Mouse (Mus musculus) embryo, embryonic 11.5 days (tissue): ENCODE results near the gene Hbq1b.
A peak's percentile ranks its signal among the peaks of the same experiment; 100 is the strongest.
"Not testable (repeated sequence)": the region's sequence is repeated elsewhere in the genome, so short reads cannot be mapped to it uniquely, and the experiment has no call there.

Experiments
- DNase-seq: peaks from one replicate; pipeline ENCODE4 v3.0.0-alpha.2; 2012; ENCODE audit warnings: low read depth, low spot score

Gene Hbq1b

DNA sequence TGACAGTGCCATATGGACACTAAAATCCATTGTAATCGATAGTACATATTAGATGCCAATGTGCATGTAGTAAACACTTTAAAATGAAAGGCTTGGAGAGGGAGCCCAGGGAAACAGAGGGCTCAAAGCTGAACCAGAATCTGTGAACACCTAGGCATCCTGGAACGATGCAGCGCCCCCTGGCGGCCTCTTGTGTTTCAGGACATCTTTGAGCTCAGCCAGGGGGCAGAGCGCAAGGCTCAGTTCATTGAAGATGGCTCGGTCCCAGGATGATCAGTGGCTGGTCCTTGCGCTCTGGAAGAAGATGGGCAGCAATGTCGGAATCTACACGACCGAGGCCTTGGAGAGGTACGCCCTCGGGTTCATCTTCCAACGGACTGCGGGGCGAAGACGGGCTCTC is 13.1 kb downstream of the Hbq1b start, which contains the start of gene Hbq1a:
TSS of gene Hbq1a (plus strand) at position 205 of the 400 bp plus-strand sequence.
- not testable (repeated sequence) for DNase-seq

DNA sequence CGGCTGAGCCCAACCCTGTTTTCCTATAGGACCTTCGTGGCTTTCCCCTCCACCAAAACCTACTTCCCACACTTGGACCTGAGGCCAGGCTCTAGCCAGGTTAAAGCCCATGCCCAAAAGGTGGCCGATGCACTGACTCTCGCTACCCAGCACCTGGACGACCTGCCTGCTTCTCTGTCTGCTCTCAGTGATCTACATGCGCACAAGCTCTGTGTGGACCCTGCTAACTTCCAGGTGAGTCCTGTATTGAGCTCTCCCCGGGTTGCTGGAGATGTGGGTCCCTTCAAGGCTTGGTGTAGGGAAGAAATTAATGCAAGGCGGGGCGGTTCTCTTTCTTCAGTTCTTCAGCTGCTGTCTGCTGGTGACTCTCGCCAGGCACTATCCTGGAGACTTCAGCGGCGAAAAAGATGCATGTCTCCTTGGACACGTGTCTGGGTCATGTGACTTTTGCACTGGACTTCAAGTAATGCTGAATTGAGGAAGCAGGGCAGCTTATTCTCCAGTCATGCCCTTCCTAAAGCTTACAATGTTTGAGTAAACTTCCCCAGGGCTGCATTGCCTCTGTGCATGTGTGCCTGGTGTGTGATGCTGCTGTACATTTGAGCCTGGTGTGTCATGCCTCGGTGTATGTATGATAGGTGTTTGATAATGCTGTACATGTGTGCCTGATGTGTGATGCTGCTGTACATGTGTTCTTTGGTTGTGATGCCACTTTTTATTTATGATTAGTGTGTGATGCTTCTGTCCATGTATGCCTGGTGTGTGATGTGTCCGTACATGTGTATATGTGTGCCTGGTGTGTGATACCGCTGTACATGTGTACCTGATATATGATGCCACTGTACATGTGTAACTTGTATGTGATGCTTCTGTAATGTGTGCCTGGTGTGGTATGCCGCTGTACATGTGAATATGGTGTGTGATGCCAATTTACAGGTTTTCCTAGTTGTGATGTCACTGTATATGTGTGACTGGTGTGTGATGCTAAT is 13.8 kb downstream of the Hbq1b start:
- DNase-seq = no peak

DNA sequence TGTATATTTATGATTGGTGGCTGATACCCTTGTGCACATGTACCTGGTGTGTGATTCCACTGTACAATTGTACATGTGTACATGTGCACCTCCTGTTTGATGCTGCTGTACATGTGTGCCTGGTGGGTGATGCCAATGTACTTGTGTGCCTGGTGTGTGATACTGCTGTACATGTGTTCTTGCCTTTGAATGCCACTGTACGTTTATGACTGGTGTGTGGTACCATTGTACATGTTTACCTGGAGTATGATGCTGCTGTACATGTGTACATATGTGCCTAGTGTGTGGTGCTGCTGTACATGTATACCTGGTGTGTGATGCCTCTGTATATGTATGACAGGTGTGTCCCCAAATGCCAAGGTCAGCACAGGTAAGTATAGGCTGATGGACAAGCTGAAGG is 14.7 kb downstream of the Hbq1b start:
- DNase-seq = no peak

DNA sequence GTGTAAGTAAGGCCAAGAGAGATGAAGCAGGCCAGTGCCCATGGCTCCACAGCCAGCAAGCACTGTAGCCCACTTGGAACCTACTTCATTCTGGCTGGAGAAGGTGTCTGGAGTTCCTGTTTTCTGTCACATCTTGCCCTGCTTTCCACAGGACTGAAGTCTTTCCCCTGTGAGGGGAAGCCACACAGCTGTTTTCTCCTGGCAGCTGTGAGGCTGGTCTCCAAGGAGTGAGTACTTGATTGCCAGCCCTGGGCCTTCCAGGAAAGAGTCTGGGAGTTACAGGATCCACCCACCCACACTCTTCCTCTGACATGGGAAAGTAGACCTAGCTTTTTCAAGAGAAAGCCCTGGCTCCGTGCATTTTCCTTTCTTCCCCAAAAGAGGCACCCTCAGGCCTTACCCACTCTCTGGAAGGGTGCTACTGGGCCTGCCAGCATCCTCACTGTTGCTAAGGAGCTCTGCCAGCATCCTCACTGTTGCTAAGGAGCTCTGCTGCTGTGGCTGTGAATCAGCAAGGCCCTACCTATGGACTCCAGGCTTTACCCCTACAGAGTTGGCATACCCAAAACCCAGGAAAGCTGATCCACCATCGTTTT is 16.2 kb downstream of the Hbq1b start:
- no peak for DNase-seq

DNA sequence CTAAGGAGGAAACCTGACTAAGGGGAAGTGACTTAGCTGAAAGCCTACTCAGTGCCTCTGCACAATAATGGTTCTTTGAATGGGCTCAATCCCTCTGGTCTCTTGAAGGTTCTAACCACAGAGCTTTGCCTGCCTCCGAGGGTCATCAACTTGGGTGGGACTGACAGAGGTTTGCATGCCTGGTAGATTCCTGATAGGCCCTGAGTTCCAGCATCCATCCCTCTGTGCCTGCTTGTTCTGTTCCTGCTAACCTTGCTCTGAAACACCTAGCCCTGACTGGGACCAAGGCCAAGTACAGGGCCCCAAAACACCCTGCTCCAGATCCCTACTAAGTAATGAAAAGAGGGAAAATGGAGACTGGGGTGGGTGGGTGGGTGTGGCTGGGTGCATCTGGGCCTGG is 16.7 kb downstream of the Hbq1b start:
- no peak for DNase-seq

DNA sequence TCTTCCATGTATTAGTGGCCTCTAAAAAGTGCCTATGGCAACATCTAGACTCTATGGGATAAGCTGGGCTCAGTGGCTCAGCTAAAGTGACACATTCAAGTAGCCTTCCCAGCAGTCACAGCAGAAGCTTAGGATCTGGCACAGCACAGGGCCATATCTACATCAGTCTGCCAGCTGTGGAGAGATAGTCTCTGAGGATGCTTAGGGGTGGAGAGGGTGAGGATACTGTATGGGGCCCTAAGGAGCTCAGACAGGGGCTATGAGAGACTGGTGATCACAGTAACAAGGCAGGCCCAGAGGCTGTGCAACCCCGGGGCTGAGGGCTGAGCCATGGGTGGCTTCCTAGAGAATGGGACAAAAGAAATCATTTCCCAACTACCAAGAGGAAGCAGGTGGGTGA is 20.2 kb downstream of the Hbq1b start:
- DNase-seq = no peak

DNA sequence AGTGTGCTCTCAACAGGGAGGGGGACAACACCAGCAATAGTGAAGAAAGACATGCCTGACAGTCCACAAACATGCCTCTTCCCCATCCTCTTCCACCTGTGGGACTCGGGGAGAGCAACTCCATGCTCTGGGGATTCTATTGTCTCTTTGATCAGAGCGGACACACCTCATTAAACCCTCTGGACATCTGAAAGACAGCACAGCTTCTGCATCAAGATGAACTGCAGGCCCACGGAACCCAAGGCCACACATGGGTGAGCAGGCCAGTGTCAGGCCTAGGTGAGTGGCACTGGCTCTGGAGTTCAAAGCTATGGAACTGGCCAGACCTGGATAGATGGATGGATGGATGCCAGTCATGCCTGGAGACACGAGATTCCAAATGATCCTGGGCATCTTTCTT is 22.7 kb downstream of the Hbq1b start:
- DNase-seq = no peak

DNA sequence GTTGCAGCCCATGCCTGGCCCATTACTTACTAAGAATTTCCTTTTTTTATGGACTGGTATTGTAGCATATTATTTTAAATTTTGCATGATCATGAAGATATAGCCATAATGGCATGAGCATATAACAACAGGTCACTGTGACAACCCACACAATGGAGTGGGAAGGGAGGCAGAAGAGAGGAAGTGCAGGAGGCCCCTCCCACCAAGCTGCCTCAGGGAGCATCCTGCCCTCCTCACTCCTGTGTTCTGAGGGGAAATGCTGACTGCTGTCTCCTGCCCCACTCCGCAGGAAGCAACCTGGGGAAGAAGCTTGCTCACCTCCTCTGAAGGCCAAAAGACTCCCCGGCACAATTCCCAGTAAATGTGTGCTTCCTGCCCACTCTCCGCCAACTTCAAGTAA is 23.2 kb downstream of the Hbq1b start:
- DNase-seq = no peak

DNA sequence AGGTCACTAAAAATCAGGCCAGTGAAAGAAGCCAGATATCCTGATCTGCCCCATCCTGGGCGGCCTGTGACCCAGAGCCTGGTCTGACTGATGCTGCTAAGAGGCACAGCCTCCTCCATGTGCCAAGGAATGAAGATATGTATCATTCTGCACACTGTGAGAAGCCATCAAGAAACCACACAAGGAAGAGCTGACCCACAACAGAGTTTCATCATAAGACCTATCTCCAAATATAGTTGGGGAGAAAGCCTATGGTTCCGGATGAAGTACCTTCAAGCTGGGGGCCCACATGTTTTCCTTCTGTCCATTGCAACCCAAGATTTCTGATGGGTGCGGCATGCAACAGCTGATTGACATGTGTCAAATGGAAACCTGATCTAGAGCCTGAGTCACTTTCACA is 29.2 kb downstream of the Hbq1b start:
- DNase-seq = no peak

DNA sequence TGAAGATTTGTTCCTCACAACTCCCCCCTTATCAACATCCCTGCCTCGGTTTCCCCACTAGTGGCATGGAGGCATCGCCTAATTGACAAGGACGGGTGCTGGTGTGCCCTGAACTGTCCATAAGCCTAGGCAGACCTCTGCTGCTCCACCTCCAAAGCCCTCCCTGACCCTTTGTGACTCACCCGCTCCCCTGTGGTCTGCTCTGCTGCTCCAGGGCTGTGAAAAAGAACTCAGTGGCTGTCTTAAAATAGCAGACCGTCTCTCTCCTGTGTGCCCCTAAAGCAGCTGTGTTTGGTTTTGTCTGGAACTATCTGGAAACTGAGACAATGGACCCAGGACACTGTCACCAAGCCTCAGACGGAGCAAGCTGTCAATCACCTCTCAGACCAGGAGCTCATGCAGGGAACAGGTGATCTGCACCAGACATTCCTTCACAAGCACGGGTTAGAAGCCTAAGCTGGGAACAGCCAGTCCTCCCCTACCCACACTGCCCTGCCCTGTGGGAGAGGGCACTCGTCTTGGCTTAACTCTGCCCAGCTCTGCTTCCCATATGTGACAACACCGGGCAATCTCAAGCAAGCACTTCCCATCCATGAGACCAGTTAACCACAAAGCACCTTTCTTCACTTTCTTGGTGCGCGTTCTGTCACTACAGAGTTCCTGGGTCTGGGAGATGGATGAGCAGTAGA is 33.9 kb downstream of the Hbq1b start:
- DNase-seq = no peak

DNA sequence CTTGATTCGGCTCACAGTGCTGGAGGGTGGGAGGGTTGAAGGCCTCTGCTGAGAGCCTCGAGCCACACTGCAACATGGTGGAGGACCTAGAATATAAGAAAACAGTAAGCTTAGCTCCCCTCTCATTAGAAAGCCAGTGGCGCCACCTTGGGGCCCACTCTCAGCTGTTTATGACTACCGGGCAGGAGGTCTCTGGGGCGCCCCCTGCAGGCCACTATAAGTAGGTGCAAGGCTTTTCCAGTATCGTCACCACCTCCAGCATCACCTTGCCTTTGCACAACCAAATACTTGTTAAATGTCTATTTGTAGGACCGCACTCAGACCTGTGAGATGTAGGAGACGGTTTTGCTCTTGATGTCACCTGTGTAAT is 34.4 kb downstream of the Hbq1b start:
- peak; percentile 46 for DNase-seq

DNA sequence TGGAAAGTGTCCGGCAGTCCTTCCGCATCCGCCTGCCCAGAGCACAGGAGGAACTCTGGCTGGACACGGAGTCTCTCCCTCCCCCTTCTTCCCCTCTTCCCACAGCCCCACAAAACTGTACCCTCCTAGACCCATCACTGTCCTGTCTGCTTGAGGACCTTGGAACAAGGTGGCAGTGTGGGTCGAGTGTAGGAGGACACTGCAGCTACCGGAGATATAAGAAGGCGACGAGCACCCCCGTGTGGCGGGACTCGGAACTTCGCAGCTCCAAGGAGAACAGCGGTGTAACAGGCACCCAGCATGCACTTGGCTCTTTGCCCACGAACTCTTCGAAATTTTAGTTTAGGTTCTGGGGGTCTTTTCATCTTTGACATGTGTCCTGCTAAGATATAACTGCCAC is 37.8 kb downstream of the Hbq1b start:
- peak; percentile 79 for DNase-seq

DNA sequence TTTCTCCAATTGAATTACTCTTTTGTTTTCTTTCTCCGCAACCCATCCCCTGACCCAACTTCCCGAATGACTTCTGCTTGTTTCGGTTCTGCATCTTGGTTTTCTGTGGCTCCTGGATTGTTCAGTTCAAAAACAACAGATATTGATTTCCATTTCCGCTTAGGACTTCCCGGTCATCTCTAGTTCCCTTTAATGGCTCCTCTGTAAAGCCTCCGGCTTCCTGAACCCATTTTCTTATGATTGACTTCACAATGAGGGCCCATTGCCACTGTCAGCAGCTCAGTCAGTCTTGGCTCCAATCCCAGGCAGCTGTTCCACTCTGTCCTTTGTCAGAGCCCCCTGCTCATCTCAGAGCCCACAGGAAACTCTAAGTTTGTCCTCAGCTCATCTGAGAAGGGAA is 44.3 kb downstream of the Hbq1b start:
- no peak for DNase-seq

DNA sequence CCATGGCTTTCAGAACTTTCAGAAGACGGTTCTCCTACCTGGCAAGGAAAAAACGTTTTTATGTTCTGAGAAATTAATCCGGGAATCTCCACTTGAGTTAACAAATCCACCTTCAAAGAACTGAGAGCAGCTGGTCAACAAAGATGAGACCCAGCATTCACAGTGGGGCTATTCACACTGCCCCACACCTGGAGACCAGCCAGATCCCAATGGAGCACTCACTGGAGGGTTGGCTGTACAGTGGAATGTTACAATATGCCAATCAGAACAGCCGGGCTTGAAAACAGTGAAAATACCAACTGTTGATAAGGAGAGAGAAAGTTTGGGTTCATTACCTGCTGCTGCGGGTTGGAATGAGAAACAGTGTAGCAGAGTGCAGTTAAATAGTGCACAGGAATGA is 45.1 kb downstream of the Hbq1b start:
- DNase-seq = no peak

DNA sequence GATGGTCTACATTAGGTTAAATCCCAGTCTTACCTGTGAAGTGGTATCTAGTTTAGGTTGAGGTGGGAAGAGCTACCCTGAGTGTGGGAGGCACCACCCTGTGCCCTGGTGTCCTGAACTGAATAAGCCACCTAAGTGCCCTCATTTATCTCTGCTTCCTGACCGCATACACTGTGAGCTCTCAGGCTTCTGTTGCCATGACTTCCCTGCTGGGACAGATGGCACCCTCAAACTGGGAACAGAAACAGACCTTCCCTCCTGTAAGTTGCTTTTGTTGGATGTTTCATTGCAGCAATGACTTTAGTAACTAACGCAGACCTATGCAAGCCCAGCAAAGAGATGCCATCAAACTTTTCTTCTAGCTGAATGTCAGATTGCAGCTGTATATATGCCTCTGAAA is 46.5 kb downstream of the Hbq1b start:
- DNase-seq = no peak

DNA sequence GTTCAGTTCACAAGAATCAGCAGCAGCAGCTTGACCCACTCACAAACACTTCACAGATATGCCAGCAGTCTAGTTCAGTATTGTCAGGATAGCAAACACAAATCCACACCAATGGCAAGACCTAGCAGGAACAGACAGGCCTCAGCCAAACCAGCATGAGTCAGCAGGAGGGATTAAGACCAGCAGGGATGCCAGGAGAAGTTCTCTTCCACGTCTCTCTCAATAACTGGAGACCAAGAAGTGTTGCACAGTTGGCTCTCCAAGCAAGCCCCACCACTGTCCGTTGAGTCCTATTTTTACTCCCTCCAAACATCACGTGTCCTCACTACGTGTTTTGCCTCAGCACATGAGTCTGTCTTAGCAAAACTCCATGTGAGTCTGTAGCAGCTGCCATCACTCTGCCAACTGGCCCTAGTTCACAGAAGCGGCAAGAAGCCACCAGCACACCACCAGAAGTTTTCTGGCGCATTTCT is 49.7 kb downstream of the Hbq1b start:
- DNase-seq = no peak
